Mouse (Mus musculus) forebrain, embryonic 10.5 days (tissue): Measurements from ENCODE around the gene Ccdc39. TPM values are rescaled to one million over a fixed set of nuclear protein-coding genes. Genes with fewer than 3 reads are reported as not detected.

Experiments
- DNase-seq: peaks from one replicate; pipeline ENCODE4 v3.0.0-alpha.2; 2017; ENCODE audit warnings: low spot score; ENCODE audit errors: extremely low spot score
- H3K27ac ChIP-seq: fragments of 300-500 bp; sonication (generic); 2 replicates; pipeline ENCODE4 v1.5.1; 2016; ENCODE audit warnings: mild to moderate bottlenecking
- H3K27me3 ChIP-seq: fragments of 300-500 bp; sonication (generic); 2 replicates; pipeline ENCODE4 v1.6.1; 2016; ENCODE audit warnings: mild to moderate bottlenecking; ENCODE audit not compliant: poor library complexity, severe bottlenecking
- H3K36me3 ChIP-seq: fragments of 300-500 bp; sonication (generic); replicated peaks from 2 replicates; pipeline ENCODE4 v1.6.1; 2016; ENCODE audit warnings: mild to moderate bottlenecking, moderate library complexity
- H3K4me1 ChIP-seq: fragments of 300-500 bp; sonication (generic); 2 replicates; pipeline ENCODE4 v1.6.1; 2016
- H3K4me3 ChIP-seq: fragments of 300-500 bp; sonication (generic); 2 replicates; pipeline ENCODE4 v1.5.1; 2016; ENCODE audit warnings: mild to moderate bottlenecking, moderate library complexity
- H3K9me3 ChIP-seq: fragments of 300-500 bp; sonication (generic); 2 replicates; pipeline ENCODE4 v1.6.1; 2016; ENCODE audit warnings: mild to moderate bottlenecking, moderate library complexity
- WGBS: fragments of 180-500 bp; shearing (Covaris S2); methylation state at CpG from one replicate; pipeline ENCODE4 v1.1.7; 2016; 5-methylcytosine and 5-hydroxymethylcytosine counted together
- polyA plus RNA-seq: library from polyadenylated mRNA; unstranded; fragments of >200 nt; fragmentation: Nextera tagmentation; extraction: Ambion mirVana; gene quantifications from 2 replicates; pipeline ENCODE4 v1.2.1, GENCODE M21; 2016

Ccdc39 gene
- polyA plus RNA-seq, 1 experiment from 2014 or later: 4.5 TPM

DNA sequence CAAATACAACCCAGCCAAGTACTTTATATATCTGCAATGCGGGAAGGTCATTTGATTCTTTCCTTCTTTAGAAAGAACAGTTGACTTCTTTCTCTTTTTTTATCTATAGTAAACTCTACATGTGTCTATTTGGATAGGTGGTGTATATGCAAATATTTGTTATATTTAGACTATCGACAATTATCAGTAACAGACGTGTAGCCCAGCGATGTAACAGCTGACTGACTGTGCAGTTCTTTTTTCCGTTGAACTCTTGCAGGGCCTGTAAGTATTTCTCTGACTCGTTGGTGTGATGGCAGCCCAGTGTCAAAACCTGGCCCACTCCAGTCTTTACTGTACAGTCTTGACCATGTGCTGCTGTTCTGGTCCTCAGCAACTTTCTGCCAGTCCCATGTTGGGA is 2.5 kb upstream of the Ccdc39 start:
- Histone ChIP-seq H3K4me1 (peaks cover 12% of the 10 kb centered on the region), H3K27me3 (no peaks in the 10 kb centered on the region; the same call in 1 of the 2 replicates), H3K27ac (no peak overlapping the region), H3K36me3 (no peaks in the 10 kb centered on the region), H3K9me3 (no peaks in the 10 kb centered on the region), H3K4me3 (no peak overlapping the region)
- WGBS: 85% methylated on average over 6 of the region's 6 CpGs
- DNase-seq: no peak

DNA sequence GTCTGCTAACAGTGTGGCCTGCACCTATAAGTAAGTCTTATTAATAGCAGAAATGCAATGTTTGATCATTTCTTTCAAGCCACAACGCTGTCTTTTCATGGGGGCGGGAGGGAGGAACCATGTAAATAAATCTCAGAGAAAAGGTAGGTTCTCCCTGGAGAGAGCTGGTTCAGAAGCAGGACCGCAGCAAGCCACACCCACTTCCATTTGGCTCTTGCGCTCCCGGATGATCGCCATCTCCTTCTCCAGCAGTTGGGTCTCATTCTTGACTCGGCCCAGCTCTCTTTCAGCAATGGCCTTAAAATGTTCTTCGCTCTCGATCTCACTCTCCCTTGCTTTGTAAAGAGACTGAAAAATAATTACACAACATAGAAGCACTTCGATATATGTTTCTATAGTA is 5.2 kb downstream of the Ccdc39 start:
- H3K4me1 ChIP-seq: peaks cover 5% of the 10 kb centered on the region
- H3K4me3 ChIP-seq: no peak overlapping the region
- H3K9me3 ChIP-seq: no peaks in the 10 kb centered on the region
- 75% methylated on average over 10 of the region's 10 CpGs for WGBS
- H3K27me3 ChIP-seq: no peaks in the 10 kb centered on the region
- H3K27ac ChIP-seq: no peak overlapping the region
- DNase-seq: no peak
- no peaks in the 10 kb centered on the region for H3K36me3 ChIP-seq

DNA sequence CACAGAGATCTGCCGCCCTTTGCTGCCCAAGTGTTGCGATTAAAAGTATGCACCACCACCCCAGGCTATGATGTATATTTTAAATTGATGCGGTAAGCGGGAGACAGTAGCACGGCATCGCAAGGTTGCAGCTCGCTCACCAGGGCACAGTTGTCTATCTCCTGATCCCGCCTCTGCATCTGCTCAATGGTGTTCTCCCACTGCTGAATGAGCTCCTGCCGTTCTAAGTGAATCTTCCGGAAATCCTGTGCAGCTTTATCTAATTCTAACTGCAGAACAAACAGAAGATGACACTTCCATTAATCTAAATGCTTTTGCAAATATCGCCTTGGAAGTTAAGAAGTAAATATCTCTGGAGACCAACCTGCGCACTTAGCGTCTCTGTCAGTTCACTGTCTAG is 7.5 kb downstream of the Ccdc39 start:
- WGBS: 94% methylated on average over 13 of the region's 13 CpGs
- Histone ChIP-seq H3K36me3 (no peaks in the 10 kb centered on the region), H3K27ac (no peak overlapping the region), H3K27me3 (no peaks in the 10 kb centered on the region), H3K4me1 (no peaks in the 10 kb centered on the region), H3K4me3 (no peak overlapping the region), H3K9me3 (no peaks in the 10 kb centered on the region)
- DNase-seq: no peak

DNA sequence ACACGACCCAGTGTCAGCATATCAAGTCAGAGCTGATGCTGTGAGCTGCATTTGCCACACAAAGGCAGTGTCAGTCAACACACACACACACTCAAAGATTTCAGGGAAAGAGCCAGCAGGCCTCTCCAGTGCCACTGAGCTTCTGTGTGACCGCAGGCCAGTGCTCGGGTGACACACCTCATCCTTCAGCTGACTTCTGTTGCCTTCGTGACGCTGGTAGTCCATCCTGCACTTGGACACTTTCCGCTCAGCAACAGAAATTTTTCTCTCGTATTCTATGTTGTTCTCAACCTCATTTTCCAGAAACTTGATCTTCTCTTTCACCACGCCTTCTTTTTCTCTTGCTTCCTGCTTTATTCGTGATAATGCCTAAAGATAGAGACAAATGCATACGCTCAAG is 11.8 kb downstream of the Ccdc39 start:
- WGBS: 90% methylated on average over 10 of the region's 10 CpGs
- Histone ChIP-seq H3K36me3 (no peaks in the 10 kb centered on the region), H3K27me3 (no peaks in the 10 kb centered on the region), H3K9me3 (no peaks in the 10 kb centered on the region), H3K4me3 (no peak overlapping the region), H3K4me1 (no peaks in the 10 kb centered on the region), H3K27ac (no peak overlapping the region)
- DNase-seq: no peak

DNA sequence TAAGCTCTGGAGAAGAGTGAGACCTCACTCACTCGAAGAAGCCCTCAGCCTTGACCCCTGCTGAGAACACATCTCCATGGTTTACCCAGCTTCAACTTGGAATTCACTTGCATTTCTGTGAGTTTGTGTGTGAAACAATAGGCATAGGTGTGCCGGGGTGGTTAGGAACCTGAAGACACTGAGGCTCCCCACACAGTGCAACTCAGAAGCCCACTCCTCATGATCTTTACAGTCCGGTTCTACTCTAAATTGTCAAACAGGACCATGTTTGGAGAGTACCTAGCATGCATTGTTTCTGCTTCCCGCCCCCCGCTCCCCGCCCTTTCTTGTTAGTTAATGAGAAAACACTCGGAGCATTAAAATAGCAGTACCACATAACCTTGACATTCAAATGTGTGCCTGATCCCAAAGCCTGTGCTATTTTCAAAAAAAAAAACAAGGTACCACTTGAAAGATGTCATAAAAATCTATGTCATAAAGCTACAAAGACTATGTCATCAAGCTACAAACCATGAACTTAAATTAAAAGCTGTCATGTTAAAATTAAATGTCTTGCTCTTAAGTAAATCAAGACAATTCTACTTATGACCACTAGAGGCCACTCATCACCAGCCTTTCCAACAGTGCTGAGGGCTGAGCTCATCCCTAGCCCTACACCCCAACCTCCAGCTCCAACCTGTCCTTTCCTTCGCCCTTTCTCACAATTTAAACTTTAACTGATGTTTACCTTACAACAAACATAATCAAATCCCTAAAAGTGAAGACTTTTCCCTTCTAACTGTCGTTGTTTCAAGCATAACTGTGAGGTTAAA is 19.8 kb downstream of the Ccdc39 start:
- H3K4me1 ChIP-seq: no peaks in the 10 kb centered on the region
- no peaks in the 10 kb centered on the region for H3K9me3 ChIP-seq
- H3K36me3 ChIP-seq: no peaks in the 10 kb centered on the region
- peak; percentile 25 for DNase-seq
- no peak overlapping the region for H3K4me3 ChIP-seq
- no peaks in the 10 kb centered on the region for H3K27me3 ChIP-seq
- 60% methylated on average over 9 of the region's 9 CpGs for WGBS
- H3K27ac ChIP-seq: no peak overlapping the region

DNA sequence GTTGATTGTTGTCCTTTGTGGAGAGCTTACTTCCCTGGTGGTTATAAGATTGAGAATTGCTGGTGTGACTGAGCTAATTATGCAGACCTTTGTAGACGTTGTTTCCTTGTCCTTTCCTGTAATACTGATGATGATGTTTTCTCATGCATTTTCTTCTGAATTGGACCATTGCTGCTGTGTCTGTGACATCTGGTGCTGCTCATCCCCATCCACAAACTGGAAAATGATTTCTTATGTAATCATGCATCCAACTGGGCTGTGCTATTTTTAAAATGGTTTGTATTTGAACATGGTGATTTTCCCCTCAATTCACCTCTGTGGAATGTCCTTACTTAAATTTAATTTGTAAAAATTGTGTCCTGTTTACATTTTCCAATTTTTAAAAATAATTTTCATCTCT is 37.0 kb downstream of the Ccdc39 start:
- DNase-seq: no peak
- H3K36me3 ChIP-seq: peaks cover 87% of the 10 kb centered on the region

DNA sequence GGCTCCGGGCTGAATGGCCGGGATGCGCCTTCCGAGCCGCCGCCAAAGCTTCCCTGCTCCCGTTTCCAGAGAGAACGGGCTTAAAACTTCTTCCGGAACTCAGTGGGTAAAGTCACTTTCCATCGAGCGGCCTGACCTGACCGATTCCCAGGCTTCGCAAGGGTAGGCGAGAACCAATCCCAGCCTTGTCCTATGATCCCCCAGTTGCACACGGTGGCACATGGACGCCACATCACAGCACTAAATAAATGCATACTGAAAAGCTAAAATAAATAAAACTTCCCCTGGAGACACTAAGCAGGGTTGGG is 43.6 kb downstream of the Ccdc39 start:
- no peak for DNase-seq
- Histone ChIP-seq H3K4me3 (peak overlapping the region; percentile 94), H3K4me1 (peaks cover 17% of the 10 kb centered on the region), H3K9me3 (no peaks in the 10 kb centered on the region), H3K27ac (peak overlapping the region; percentile 97), H3K27me3 (no peaks in the 10 kb centered on the region), H3K36me3 (peaks cover 26% of the 10 kb centered on the region)
- under 1% methylated on average over 16 of the region's 16 CpGs for WGBS

More for the DNA sequence above, 37.0 kb downstream of the Ccdc39 start:
- no peaks in the 10 kb centered on the region for H3K27me3 ChIP-seq
- 94% methylated on average over 1 of the region's 1 CpGs for whole genome bisulfite sequencing
- no peak overlapping the region for H3K4me3 ChIP-seq
- H3K4me1 ChIP-seq: no peaks in the 10 kb centered on the region
- no peaks in the 10 kb centered on the region for H3K9me3 ChIP-seq
- H3K27ac ChIP-seq: no peak overlapping the region

DNA sequence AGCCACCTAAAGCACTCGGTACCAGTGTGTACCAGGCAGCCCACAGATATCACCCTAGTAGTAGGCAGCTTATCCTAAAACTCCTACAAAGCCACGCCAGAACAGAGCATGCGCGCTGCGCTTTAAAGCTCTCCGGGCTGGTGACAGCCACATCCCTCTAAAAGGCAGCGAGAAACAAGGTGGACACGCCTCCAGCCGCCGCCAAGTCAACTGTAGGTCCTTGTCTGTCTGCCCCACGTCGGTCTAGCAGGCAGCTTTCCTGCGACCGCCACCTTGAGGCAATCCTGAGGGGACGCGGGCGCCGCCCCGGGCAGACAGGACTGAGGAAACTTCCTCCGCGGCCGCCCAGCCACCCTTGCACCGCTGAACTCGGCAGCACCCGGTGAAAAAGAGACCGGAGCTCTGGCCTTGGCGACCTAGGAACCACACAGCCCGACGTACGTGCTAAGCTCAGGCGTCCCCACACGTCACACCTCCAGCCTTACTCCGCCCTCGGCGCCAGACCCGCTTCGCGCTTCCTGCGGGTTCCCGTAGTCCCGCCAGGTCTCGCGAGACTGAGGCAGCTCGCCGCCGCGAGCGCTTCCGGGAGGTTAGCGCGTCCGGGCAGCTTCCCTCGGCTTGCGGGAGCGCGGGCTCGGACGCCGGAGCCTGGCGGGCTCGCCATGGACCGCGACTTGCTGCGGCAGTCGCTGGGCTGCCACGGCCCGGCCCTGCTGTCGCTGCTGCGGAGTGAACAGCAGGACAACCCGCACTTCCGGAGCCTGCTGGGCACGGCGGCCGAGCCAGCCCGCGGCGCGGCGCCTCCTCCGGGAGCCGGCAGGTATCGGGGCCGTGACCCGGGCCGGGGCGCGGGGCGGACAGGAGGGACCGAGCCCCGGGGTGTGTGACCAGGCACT is 44.2 kb downstream of the Ccdc39 start, which contains the start of gene Ttc14:
Gene Ttc14, plus strand, starts transcription at position 216 of the 896 bp plus-strand sequence.
- Histone ChIP-seq H3K27me3 (no peaks in the 10 kb centered on the region), H3K4me1 (peaks cover 17% of the 10 kb centered on the region), H3K36me3 (peaks cover 20% of the 10 kb centered on the region), H3K9me3 (no peaks in the 10 kb centered on the region), H3K4me3 (peak within 1 kb of the TSS; percentile 94), H3K27ac (peak within 1 kb of the TSS; percentile 97)
- peak; percentile 96 for DNase-seq
- under 1% methylated on average over 90 of the region's 90 CpGs for WGBS

DNA sequence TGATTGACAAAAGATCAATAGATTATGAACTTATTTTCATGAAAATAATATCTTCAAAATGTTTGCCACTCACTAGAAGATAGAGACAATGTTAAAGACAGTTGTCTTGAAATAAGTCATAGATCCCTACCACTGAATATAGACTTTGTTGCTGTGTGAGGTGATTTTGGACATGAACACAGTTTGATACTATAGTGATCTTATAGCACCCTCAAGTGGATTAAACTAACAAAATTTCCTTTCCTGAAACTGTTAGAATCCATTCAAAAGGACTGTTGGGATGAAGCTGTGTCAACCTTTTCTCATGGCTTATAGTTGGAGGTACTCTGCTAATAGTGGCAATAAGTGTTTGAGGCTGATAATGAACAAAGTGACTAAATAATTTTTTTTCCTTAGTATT is 53.1 kb downstream of the Ccdc39 start:
- no peak overlapping the region for H3K27ac ChIP-seq
- no peak for DNase-seq
- no peaks in the 10 kb centered on the region for H3K36me3 ChIP-seq

More for the DNA sequence above, 53.1 kb downstream of the Ccdc39 start:
- Histone ChIP-seq H3K9me3 (no peaks in the 10 kb centered on the region), H3K4me3 (no peak overlapping the region), H3K4me1 (no peaks in the 10 kb centered on the region), H3K27me3 (no peaks in the 10 kb centered on the region)

Other genes starting within 250 kb of the Ccdc39 start
- gene Ttc14, start 44.5 kb downstream of the Ccdc39 start, polyA plus RNA-seq: 52.4 and 53.7 TPM in 2 replicates
- gene Fxr1, start 175.6 kb upstream of the Ccdc39 start, polyA plus RNA-seq: 56.6 and 60.3 TPM in 2 replicates
- gene Dnajc19, start 237.0 kb upstream of the Ccdc39 start, polyA plus RNA-seq: 195 and 202 TPM in 2 replicates